Mouse (Mus musculus): ENCODE measurements at regions not wholly inside any gene's neighbourhood (a gene's known extent, or its start where the extent isn't known, plus 50 kb on each side); places are given as distances from the start of the nearest gene placed in this dataset.

DNA sequence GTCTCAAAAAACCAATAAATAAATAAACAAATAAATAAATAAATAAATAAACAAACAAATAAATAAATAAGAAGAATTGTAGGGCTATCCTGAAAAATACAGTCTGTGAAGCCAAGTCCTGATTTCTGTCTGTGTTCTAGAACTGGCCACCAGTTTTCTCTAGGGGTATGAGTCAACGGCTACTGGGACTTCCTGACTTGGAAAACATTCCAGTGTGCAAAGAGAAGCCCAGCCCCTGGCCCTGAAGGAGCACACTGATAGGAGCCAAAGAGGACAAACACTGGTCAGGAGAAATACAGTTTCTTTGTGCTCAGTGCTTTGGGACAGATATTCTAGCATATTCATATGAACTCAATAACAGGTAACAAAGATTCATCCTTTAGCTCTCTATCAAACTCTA is 271.3 kb upstream of the Thbs1 start:
- no peak for DNase-seq

DNA sequence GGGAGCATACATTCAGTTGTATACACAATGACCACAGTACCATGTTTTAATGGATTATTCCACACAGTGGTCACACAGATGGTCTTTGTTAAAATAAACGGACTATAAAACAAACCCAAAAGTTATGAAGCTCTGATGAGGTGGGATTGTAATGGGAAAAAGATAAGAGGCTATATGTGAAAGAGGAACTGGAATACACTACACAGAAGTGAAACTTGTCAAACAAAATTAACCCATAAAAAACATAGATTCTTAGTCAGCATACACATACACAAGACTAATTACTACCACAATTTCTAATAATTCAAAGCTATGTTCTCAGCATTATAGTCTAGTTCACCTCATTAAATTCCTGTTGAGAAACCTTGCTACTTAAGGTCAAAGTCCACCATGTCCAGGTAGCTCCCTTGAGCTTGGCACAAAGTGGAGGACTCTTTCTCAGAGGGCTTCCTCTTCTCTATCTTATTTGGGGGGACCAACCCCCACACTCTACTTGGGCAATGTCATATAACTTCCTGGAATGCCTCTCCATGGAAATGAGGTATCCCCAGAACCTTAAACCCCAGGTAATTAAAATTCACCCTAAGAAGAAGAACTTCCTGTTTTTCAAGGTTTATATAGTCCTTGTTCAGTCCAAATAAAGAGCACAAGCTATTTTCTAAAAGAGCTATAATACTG is 269.2 kb upstream of the Thbs1 start:
- no peak for DNase-seq

DNA sequence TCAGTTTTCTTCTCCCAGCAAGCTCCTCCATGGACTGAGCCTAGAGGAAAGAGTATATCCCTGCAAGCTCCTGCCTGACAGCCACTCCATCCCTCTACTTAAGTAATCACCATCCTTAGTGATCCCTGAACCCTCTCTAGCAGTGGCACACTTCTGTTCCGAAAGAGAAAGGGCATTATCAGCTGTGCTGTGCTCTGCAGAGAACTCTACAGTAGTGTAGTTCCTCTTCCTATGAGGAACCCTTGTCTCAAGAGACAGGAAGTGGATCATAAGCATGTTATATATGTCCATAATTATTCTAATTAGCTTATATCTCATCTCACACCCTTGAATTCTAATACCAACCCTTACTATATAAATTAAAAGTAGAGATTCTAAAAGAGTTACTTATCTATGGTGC is 259.2 kb upstream of the Thbs1 start:
- DNase-seq: no peak

DNA sequence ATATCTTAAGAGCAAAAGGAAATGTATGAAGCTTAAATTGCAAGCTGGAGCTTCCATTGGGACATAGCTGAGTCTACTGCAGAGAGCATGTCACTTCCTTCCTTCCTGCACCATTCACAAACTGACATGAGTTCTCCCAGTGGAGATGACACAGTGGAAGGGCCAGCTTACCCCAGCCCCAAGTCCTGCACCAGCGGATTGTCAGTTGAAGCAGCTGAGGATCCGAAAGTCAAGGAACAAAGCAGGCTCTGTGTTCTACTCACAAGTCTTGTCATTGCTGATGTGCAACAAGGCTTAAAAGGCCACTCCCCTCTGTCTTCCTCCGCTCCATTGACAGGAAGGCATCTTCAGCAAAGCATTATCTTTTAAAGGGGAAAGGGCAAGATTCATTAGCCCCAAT is 249.4 kb upstream of the Thbs1 start:
- DNase-seq: no peak

DNA sequence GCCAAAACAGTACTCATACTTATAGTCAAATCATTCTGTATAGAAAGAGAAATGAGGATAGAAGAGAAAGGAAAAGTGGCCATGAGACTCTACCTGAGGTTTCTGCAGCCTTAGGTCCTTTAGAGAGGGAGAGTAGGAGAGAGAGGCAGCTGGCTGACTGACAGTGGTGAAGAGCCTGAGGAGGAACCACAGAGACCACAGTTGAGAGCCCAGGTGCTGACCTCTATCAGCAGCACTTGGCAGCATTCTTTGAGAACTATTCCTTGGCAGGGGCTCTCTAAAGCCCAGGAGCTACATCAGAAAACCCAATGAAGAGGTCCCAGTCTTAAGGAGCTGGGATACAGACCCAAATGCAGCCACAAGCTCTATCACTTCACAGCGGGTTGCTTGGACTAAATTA is 246.6 kb upstream of the Thbs1 start:
- no peak for DNase-seq

DNA sequence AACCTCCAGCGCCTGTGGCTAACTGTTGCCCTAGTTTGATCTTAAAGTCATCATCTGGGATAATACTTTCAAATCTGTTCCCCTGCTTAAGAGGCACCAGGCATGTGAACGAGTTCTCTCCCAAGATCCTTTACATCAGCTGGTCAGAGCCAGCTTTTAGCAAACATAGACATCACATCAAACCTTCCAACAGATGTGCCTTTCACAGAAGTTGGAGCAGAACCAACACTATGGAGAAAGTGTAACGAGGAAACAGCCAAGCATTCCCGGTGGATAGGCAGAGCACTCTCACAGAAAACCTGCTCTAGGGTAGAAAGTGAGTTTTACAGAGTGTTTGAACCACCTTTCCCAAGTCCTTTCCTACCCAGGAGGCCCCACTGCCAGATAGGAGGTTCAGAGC is 244.7 kb upstream of the Thbs1 start:
- DNase-seq: no peak

DNA sequence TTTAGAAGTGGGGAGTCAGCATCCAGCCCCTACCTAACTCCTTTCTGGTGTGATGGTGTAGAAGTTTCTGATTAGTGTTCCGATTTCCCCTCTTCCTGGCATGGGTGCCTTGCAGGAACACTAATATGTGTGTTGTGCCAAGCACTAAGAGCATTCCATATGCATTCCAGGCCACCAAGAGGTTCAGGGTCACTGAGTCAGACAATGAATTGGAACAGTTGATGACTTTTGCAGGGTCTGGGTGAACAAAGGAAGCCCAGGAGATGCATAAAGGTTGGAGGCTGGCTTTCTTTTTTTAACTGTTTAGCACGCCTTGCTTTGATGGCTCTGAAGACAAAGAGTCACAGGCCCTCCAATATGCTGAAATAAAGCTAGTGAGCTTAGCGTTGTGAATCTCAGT is 244.3 kb upstream of the Thbs1 start:
- no peak for DNase-seq

DNA sequence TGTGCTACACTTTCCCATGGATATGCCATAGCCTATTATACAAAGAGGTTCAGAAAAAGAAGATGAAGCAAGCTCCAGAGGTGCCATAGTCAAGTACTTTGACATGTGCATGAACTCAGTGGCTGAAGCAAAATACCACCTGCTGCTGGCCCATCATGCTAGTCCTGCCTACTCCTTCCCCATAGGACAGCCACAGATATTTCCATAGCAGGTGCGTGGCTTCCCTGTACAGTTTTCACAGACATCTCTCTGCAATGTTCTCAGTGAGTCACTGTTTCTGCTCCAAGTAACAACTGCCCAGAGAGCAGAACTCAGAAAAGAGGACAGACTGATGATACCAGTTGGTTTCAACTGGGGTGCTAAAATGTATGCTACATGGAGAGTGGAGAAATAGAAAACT is 242.8 kb upstream of the Thbs1 start:
- DNase-seq: no peak

DNA sequence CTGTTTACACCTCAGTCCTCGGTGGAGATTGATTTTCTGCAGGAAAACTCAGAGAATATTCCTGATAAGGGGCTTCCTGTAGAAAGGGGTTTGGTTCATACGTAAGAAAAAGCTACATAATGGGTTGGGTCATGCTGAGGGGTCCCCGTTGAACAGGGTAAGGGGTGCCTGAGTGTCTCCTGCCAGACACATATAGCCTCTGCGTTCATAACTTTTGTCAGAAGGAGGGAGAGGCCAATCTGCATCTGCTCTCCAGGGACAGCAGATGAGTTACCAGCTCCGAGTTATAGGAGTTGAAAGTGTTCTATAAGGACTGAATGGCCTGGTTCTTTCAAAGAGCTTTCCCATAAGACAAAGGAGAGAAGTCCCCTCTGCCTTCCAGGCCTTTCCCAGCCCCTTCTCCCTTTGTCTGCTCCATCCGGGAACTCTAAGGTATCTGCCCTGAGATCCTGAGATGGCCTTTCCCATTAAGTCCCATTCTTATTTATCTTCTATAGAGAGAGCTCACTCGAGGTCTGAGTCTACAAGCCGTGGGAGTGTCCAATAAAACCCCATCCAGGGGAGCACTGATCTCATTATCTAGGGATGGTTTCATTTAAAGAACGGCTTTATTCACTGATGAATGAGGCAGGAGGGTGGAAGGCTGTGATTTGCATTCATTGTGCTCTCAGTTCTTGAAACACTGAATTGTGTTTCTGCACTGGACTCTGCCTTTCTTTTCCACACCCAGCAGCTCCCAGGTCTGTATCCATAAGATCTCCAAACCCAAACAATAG is 240.0 kb upstream of the Thbs1 start:
- no peak for DNase-seq

DNA sequence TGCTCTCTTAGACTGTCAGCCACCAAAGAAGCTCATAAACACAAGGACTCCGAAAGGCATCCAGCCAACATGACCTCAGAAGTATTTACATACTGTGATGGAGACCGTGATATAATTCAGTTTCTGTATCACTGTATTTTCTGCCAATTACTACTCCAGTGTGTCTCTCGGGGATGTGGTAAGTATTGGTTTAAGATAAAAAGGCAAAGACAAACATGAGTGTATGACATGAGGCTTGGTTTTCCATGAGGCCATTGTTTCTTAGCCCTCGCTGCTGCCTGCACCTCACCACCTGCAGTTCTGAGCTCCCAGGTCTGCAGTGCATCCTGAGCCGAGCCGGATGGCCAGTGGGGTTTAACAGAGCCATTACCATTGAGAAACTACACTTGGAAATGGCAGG is 233.9 kb upstream of the Thbs1 start:
- DNase-seq: no peak

DNA sequence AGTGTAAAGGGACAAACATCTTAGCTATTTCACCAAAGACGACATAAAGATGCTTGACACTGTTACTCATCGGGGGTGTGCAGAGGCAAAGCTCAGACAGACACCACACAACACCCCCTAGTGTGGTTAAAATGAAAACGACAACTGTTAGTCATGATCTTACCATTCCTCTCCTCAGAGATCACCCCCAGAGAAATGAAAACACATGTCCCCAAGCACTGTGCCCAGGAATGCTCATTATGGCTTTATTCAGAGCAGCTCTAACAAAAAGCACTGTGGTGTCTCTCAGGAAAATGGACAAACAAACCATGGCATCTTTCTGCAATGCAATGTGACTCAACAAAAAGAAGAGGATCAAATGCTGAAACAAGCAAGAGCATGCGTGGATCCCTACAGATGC is 229.5 kb upstream of the Thbs1 start:
- no peak for DNase-seq

DNA sequence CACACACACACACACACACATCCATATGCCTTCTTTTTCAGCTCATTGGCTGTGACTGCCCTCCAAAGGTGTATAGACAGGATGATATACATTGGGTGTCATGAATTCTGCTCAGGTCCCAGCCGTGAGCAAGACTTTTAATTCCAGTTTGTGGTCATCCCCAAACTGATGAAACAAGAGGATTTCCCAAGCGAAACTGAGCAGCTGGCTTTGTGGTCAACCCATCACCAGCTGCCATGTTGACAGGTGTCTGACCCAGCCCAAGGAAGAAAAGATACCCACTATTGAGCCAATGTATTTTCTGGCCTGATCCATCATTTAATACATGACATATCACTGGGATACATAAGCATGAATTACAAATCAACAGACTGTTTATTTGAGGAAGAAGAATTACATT is 228.8 kb upstream of the Thbs1 start:
- no peak for DNase-seq

DNA sequence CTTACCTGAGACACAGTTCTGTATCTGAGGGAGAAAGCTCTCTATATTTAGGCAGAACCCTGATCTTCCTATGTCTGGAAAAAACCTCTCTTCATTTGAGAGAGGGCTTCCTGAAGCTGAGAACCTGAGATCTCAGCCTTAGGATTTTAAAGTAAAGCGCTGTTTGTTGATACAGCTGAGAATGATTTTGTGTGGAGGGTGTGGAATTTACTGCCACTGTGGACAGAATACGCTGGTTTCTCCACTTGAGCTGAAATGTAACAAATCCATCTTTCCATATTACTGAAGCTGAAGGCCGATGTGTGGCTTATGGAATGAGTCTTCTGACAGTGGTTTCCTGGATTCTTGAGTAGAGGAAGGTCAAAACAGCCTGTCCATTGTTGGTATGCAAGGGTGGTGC is 225.2 kb upstream of the Thbs1 start:
- DNase-seq: no peak

DNA sequence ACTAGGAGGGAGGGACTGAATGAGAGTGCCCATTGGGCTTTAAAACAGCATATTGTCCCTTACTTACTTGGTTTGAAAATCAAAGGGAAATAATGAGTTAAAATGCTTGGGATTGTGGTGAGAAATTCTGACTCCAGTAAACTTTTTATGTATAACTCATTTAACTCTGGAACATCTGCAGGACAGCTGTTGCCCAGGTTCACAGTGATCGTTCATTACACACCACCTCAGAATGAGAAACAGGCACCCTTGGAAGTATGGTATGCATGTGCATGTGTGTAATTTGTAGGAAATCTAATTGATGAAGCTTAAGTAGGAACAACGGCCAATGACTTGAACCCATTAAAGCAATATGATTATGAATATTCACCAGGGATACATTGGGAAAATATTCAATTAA is 210.4 kb upstream of the Thbs1 start:
- no peak for DNase-seq

DNA sequence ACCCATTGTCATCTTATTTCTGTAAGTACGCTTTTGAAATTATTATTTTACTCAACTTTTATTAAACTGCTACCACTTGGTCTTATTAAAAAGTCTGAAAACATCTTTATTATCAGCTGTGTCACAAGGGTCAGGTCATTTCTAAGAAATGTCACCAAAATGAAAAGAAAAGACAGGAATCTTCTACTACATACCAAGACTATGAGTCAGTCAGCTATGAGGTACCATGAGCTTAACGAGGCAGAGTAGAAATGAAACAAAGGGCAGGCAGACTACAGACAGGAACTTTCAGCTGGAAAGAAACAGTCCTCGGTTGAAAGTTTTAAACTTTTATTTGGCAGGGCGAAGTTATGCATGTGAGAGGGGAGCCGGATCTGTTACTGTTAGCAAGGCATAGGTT is 208.8 kb upstream of the Thbs1 start:
- DNase-seq: no peak

DNA sequence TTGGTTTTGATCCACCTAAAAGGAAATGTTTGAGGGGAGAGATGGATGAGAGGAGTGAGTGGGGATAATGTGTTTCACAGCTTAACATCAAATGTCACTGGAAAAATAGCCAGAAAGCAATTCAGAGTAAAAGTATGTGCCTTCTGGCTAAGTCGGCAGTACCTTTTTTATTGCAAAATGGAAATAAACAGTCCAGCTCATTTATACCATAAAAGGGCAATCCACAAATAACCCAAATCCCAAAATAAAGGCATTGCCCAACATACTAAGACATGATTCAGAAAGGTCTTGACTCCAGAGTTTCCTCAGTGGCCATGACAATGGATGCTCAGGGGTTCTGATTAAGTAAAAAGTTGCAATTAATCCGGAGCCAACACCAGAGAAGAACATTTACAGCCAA is 208.0 kb upstream of the Thbs1 start:
- no peak for DNase-seq

DNA sequence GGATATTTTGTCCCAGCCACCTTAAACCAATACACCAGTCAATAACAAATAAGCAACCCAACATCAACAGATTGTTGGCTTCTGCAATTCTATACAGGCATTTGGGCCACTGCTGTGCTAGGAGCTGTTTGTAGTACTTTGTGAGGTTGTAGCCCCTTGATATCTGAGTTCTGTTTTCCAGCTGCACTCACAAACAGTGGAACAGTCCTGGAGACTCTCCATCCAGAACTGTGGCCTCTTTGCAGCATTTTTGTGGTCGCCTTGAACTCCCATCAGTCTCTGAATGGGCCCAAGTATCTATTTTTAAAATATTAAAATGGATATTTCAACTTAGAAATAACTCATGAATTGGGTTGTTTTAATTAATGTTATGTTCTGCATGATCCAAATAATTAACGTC is 205.2 kb upstream of the Thbs1 start:
- DNase-seq: no peak

DNA sequence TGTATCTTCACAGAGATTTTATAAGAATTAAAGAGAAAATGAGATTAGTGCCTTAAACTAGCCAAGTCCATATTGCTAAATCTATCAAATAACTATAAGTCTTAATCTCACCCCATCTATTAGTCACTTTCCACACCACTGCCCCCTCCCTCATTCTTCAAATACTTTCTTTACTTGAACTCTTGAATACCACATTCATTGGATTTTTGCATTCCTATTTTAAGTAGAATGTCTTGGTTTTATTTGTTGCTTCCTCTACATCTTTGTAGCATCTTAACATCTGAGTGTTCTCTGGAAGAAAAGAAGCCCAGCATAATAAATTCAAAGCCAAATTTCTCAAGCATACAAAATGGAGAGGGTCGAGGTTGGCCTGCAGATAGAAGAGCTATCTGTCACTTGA is 200.9 kb upstream of the Thbs1 start:
- no peak for DNase-seq

DNA sequence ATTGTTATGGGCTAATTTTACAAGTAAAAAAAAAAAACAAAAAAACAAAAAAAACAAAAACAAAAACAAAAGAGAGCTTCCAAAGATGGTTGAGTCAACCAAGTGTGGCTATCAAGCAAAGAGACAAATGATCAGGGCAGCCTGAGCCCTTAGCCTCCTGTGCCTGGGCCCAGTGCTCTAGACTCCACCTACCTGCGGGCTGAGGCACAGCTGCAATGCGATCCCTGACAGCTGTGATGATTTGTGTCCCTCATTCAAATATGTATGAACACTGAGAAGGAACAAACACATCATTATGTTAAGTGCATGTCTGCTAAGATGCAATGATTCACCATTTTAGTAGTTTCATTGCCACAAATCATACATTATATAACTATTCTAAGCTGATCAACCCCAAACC is 199.0 kb upstream of the Thbs1 start:
- DNase-seq: no peak

DNA sequence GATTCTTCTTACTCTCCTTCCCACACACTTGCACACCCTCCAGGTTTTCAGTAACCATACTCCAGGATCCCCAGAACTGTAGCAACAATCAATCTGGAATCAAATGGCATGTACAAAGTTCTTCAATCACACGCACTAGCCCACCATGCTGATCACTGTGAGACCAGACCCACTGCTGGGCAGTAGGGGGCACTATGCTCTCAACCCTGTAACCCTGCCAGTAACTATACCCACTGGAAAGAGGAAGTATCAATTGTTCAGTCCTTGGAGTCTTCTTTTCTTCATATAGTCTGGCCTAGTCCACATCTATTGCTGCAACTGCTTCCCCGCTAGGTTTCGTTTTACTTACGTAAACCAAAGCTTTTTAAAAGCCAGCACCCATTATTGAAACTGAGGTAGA is 197.8 kb upstream of the Thbs1 start:
- no peak for DNase-seq

DNA sequence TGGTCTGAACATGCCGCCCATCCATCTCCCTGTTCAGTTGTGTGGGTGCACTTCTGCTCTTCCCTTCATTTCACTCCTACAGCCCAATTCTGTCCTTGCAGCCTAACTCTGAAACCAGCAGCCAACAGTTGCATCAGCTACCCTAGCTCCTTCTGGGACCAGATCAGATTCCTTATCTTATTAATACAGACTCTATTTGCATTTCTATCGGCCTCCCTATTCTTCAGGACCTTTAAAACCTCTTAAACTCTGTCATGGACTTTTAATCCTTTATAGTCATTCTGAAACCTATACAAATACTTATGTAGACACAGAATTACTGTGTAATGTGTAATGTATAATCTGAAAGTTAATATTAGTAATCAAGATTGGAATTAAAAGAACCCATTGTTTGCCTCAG is 195.9 kb upstream of the Thbs1 start:
- no peak for DNase-seq

DNA sequence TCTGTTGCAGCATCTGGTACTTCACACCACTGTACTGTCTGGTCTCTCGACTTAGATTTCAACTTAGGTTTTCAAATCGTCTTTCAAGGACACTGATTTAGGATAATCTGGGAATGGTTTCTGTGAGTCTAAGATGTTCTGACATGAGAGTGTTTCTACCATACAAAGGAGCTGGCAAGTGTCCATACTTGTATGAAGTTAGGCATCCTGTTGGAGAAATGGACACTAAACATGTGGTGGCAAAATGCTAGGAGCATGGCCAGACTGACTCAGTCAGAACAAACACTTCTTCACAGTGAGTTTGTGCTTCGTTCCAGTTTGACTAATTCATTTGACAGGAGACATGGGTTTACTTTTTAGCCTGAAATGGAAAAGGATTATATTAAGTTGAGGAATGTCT is 194.5 kb upstream of the Thbs1 start:
- no peak for DNase-seq

DNA sequence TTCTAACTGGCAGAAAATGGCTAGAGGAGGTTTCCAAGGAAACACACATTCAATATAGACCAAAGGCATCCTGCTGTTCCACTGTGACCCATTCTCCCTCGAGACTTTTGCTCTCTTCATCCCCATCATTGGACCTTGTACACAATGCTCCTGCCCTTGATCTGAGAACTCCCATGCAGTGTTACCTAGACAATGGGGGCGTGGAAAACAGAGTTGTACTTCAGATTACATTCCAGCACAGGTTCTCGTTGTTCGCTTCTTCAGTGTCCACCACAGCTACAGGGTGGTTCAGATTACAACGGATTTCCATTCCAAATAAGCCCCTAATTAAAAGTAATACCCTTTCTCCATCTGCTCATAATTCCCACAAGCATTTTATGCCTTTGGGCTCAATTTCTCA is 186.8 kb upstream of the Thbs1 start:
- DNase-seq: no peak

DNA sequence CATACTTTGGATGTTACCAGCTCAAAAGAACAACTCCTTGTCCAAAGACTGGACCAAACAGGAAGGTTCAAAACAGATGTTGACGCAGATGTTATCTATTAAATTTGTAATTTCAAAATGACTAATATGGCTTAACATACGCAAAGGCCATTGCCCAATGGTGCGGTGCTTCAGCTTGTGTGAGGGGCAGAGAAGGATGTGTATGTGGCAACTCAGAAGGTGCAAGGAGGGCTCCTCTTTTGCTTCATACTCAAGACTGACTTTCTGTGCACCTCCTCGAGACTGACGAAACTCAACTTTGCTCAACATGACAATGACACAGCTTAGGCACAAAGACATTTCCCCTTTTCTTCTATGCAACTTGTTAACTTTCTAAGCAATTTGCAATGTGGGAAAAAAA is 186.3 kb upstream of the Thbs1 start:
- no peak for DNase-seq

DNA sequence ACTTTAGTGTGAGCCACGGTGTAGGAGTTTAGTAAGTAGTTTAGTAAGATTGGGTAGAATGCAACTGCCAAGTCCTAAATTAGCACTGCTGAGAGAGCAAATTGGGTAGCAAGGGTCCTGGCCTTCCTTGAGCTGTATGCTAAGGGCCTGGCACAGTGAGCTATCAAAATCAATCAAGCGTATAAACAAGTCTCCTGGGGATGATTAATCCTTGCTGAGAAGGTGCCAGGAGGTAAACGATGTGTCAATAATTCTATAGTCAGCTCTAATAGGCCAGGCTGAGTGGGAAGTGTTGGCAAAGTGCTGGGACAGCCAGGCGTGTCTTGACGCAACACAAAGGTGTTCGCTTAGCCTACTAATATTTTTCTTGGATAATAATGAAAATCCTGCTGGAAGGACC is 183.6 kb upstream of the Thbs1 start:
- DNase-seq: no peak

Measured in cerebellum, adult 11 months (tissue).